Mouse (Mus musculus): ENCODE results near the gene Cdc26.
A peak's percentile ranks its signal among the peaks of the same experiment; 100 is the strongest.

Gene Cdc26

GRCm38 (mm10) chr4:62408601-62409282 lies at the start of gene Cdc26, which contains the start of gene Prpf4:
Gene Cdc26, minus strand, starts transcription at chr4:62408642.
Gene Prpf4, plus strand, starts transcription at chr4:62408797.
- DNase-seq (ENCODE audit: low read depth) = peak; percentile 100

- DNase-seq (ENCODE audit: low read depth) = peak; percentile 72
These were observed 46.6 kb upstream of the Cdc26 start for GRCm38 (mm10) chr4:62454995-62455394.

GRCm38 (mm10) chr4:62440986-62441385 lies 32.5 kb upstream of the Cdc26 start:
- peak; percentile 83 for DNase-seq (ENCODE audit: low read depth)

GRCm38 (mm10) chr4:62440544-62440943 lies 32.1 kb upstream of the Cdc26 start:
- DNase-seq (ENCODE audit: low read depth) = no peak

DNA sequence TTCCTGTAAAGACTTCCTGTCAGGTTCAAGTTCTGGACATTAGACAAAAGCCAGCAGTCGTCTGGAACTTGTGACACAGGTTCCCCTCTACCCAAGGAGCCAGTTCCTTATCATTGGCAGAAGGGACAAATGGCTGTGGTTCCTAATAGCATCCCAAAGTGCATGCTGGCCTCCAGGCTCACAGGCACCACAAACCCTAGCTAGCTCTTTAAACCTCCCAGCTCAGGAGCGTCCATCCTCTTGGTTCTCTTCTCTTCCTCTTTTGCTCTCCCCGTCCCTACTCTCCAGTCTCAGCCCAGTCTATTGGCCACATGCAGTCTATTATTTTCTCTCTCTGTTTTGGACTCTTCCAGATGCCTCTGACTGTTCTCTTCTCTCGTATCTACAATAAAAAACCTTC lies 31.4 kb upstream of the Cdc26 start:
- no peak for DNase-seq (ENCODE audit: low read depth)

DNA sequence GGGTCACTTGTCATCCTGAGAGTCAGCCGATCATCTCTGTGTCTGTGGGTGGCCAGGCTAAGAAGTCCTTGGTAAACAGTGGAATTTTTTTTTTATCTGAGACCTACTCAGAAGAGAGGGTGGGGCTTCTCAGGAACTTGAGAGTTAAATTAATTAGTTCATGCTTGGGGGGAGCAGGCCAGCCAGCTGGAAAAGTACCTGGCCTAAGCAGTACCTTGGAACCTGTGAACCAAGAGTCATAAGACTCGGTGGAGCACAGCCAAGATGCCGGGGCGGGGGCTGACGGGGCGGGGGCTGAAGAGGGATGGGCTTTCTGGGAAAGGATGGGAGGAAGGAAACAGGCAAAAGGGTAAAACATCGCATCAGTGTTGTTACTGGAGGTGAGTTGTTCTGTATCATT lies 29.4 kb upstream of the Cdc26 start:
- DNase-seq (ENCODE audit: low read depth) = no peak

- no peak for DNase-seq (ENCODE audit: low read depth)
These were observed 28.9 kb upstream of the Cdc26 start for GRCm38 (mm10) chr4:62437256-62437778.

- no peak for DNase-seq (ENCODE audit: low read depth)
These were observed 26.6 kb upstream of the Cdc26 start, which contains the start of gene Rnf183 for GRCm38 (mm10) chr4:62435081-62435480. Gene Rnf183, minus strand, starts transcription at chr4:62435252.

GRCm38 (mm10) chr4:62433939-62434870 lies 25.8 kb upstream of the Cdc26 start:
- peak; percentile 23 for DNase-seq (ENCODE audit: low read depth)

DNA sequence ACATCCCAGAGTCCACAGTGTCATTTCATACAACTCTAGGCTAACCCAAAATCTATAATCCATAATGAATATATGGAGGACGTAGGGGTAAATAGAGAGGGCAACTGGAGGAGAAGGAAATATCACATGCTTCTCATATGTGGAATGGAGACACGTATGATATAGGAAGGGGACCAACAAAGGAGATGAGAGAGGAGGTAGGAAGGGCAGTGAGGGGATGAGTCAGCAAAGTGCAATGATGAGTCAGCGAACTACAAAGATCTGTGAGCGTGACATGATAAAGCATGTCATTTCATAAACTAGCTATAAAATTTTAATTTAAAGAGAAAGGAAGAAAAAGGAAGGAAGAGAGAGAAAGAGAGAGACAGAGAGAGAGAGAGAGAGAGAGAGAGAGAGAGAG lies 23.1 kb upstream of the Cdc26 start:
- peak; percentile 54 for DNase-seq (ENCODE audit: low read depth)

GRCm38 (mm10) chr4:62430678-62431077 lies 22.2 kb upstream of the Cdc26 start:
- no peak for DNase-seq (ENCODE audit: low read depth)

DNA sequence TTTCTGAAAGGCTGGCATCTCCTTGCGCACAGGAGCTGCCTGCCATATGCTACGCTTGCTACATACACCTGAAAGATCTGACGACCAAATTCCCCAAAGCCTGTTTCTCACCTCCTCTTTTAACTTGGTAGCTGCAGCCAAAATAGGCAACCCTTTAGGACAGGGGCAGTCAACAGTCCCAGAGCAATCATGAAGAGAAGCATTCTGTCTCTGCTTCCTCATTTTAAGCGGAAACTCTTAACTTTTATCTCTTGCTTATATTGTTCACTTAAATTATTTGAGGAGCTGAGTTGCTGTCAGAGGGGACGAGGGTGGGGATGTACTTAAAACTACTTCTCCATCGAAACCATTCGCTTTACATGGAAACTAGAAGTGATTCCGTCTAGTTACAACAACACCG lies 21.2 kb upstream of the Cdc26 start:
- DNase-seq (ENCODE audit: low read depth) = no peak

GRCm38 (mm10) chr4:62427978-62428758 lies 19.7 kb upstream of the Cdc26 start:
- DNase-seq (ENCODE audit: low read depth) = no peak

- DNase-seq (ENCODE audit: low read depth) = no peak
These were observed 17.4 kb upstream of the Cdc26 start for GRCm38 (mm10) chr4:62425891-62426290.

- no peak for DNase-seq (ENCODE audit: low read depth)
These were observed 10.6 kb upstream of the Cdc26 start for GRCm38 (mm10) chr4:62419091-62419490.

DNA sequence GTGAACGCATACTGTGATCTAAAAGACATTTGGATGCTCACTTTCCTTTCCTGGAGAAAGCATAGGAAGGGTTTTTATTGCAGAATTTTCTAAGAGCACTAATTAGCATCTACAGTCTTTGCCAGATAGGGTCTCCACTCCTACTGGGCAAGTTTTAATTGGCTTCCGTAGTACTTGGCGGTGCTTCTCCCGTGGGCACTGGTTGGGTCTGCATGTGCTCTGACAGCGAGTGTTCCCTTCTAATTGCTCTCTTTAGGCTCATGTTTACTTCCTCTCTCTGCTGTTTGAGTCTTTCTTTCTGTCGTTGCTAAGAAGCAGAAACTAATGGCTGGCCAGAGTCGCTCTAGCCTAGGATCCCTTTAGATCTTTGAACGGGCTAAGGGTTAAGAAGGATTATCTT lies 10.0 kb upstream of the Cdc26 start:
- DNase-seq (ENCODE audit: low read depth) = no peak

- DNase-seq (ENCODE audit: low read depth) = no peak
These were observed 3.2 kb upstream of the Cdc26 start for GRCm38 (mm10) chr4:62411606-62412005.

DNA sequence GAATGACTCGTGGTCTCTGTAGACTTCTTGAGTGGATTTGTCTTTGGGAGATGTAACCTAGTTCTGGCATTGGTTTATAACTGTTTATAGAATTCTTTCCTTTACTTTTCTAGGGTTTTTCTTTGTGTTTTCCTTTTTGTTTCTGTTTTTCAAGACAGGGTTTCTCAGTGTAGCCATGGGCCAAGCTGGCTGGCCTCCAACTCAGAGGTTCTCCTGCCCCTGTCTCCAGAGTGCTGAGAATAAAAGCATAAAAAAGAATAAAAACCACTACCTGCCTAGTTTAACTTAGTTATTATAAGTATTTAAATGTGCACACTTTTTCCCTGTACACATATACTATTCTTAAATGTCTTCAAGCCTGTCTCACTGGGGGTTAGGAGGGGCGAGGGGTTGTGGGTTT lies 1.9 kb upstream of the Cdc26 start:
- DNase-seq (ENCODE audit: low read depth) = peak; percentile 25

- DNase-seq (ENCODE audit: low read depth) = no peak
These were observed 1.2 kb upstream of the Cdc26 start for GRCm38 (mm10) chr4:62409615-62410014.

- DNase-seq (ENCODE audit: low read depth) = peak; percentile 87
These were observed 486 bp downstream of the Cdc26 start for GRCm38 (mm10) chr4:62407730-62408582.

- no peak for DNase-seq (ENCODE audit: low read depth)
These were observed 2.3 kb downstream of the Cdc26 start for GRCm38 (mm10) chr4:62406133-62406532.

Measured in NIH3T3 (cell line).